8 mouse cellular contexts compared by ENCODE assay signal in genomic region chr13:63240835-63241234, GRCm38 (mm10).
DNase-seq lines count a peak whose midpoint lies in the region; ATAC-seq and TF ChIP-seq lines count a peak whose summit lies in the region.

No protein-coding gene starts in this region.

- no peaks in the 10 kb centered on the region; the same call in 1 of the 2 replicates for H3K36me3 ChIP-seq in kidney, adult 2 months (ENCODE audit: control insufficient read depth, insufficient read depth, low read length)
- H3K36me3 ChIP-seq in heart, embryonic 10.5 days: peaks cover 13% of the 10 kb centered on the region; the same call in 1 of the 2 replicates
- H3K36me3 ChIP-seq in limb, embryonic 14.5 days (ENCODE audit: control insufficient read depth, insufficient read depth, low read length): peaks cover 32% of the 10 kb centered on the region
- H3K36me3 ChIP-seq in neural tube, embryonic 15.5 days: no peaks in the 10 kb centered on the region

- peak overlapping the region; percentile 94 for H3K9ac ChIP-seq in limb, embryonic 14.5 days (ENCODE audit: low read depth, low read length, severe bottlenecking)
- peak overlapping the region; percentile 76; the same call in 1 of the 2 replicates for H3K9ac ChIP-seq in neural tube, embryonic 15.5 days (replicated peaks)

- no peaks in the 10 kb centered on the region for H3K27me3 ChIP-seq in kidney, adult 2 months (replicated peaks; ENCODE audit: control insufficient read depth, insufficient read depth, low read length)
- no peaks in the 10 kb centered on the region for H3K27me3 ChIP-seq in heart, embryonic 10.5 days (ENCODE audit: insufficient read depth, poor library complexity, severe bottlenecking)
- H3K27me3 ChIP-seq in limb, embryonic 14.5 days (ENCODE audit: control insufficient read depth, insufficient read depth, low read length): no peaks in the 10 kb centered on the region
- no peaks in the 10 kb centered on the region for H3K27me3 ChIP-seq in neural tube, embryonic 15.5 days (replicated peaks)

- no peak for TF ChIP-seq POLR2A in kidney, adult 2 months (IDR thresholded peaks at IDR 0.05; ENCODE audit: low read depth, low read length)
- no peak for TF ChIP-seq POLR2A in limb, embryonic 14.5 days (IDR thresholded peaks at IDR 0.05; ENCODE audit: borderline replicate concordance, extremely low read depth, insufficient read depth, insufficient read length)

- peak overlapping the region; percentile 85 for H3K4me2 ChIP-seq in limb, embryonic 14.5 days (replicated peaks; ENCODE audit: low read depth, low read length, severe bottlenecking)
- H3K4me2 ChIP-seq in neural tube, embryonic 15.5 days: peak overlapping the region; percentile 85

- no peak for ATAC-seq in limb, embryonic 14.5 days (ENCODE audit: low FRiP score, low read depth)
- no peak for ATAC-seq in neural tube, embryonic 15.5 days (ENCODE audit: low FRiP score)

- H3K4me3 ChIP-seq in kidney, adult 2 months (ENCODE audit: insufficient read depth, low read depth, low read length): peak overlapping the region; percentile 75
- H3K4me3 ChIP-seq in heart, embryonic 10.5 days: peak overlapping the region; percentile 72
- H3K4me3 ChIP-seq in limb, embryonic 14.5 days (replicated peaks; ENCODE audit: low read length): peak overlapping the region; percentile 84
- peak overlapping the region; percentile 73 for H3K4me3 ChIP-seq in neural tube, embryonic 15.5 days (replicated peaks)

- H3K27ac ChIP-seq in kidney, adult 2 months (ENCODE audit: insufficient read depth, low read depth, low read length): peak overlapping the region; percentile 91
- H3K27ac ChIP-seq in heart, embryonic 10.5 days: peak overlapping the region; percentile 95
- peak overlapping the region; percentile 98 for H3K27ac ChIP-seq in limb, embryonic 14.5 days (replicated peaks; ENCODE audit: low read depth, low read length)
- H3K27ac ChIP-seq in neural tube, embryonic 15.5 days (replicated peaks): no peak overlapping the region

- TF ChIP-seq CTCF in kidney, adult 2 months (conservative IDR thresholded peaks at IDR 0.05; ENCODE audit: insufficient read depth, insufficient read length, low read depth, low read length): no peak

- H3K9me3 ChIP-seq in heart, embryonic 10.5 days: no peaks in the 10 kb centered on the region
- H3K9me3 ChIP-seq in limb, embryonic 14.5 days (ENCODE audit: control insufficient read depth, low read length): no peaks in the 10 kb centered on the region
- H3K9me3 ChIP-seq in neural tube, embryonic 15.5 days (replicated peaks): no peaks in the 10 kb centered on the region

- peaks cover 23% of the 10 kb centered on the region for H3K4me1 ChIP-seq in kidney, adult 2 months (ENCODE audit: control insufficient read depth, insufficient read depth, low read length)
- peaks cover 51% of the 10 kb centered on the region for H3K4me1 ChIP-seq in heart, embryonic 10.5 days
- H3K4me1 ChIP-seq in limb, embryonic 14.5 days (ENCODE audit: control insufficient read depth, insufficient read depth, low read length): peaks cover 38% of the 10 kb centered on the region
- H3K4me1 ChIP-seq in neural tube, embryonic 15.5 days: peaks cover 47% of the 10 kb centered on the region

- peak; percentile 33 for DNase-seq in kidney, adult 2 months
- no peak for DNase-seq in kidney, postnatal 14 days
- peak; percentile 64 for DNase-seq in NIH3T3 (ENCODE audit: low read depth)
- no peak for DNase-seq in heart, embryonic 10.5 days (ENCODE audit: low spot score)
- DNase-seq in limb, embryonic 14.5 days (ENCODE audit: low spot score): no peak
- DNase-seq in layer of hippocampus, adult 8-10 months (ENCODE audit: low spot score in 2 of 2): no peak
- no peak for DNase-seq in ovary, adult 18-20 months (ENCODE audit: low spot score)

- 3% methylated on average over 5 of the region's 5 CpGs for WGBS in kidney, adult 2 months
- WGBS in heart, embryonic 10.5 days: 32% methylated on average over 5 of the region's 5 CpGs
- WGBS in limb, embryonic 14.5 days: 5% methylated on average over 5 of the region's 5 CpGs
- WGBS in neural tube, embryonic 15.5 days: 30% methylated on average over 5 of the region's 5 CpGs

Comparison
In these comparisons a context has a peak if more than half of its experiments do, and no peak if none do; other contexts are left out.
1. DNase-seq: peak in kidney, adult 2 months (single experiment) and NIH3T3 (single experiment); none in kidney, postnatal 14 days (single experiment), heart, embryonic 10.5 days (single experiment), limb, embryonic 14.5 days (single experiment), layer of hippocampus, adult 8-10 months (0 of 2) and ovary, adult 18-20 months (single experiment).
2. Peak in every context shown above with its lines, with median percentiles within 50 percentile points of each other: H3K4me3 ChIP-seq.